Mouse (Mus musculus): ENCODE measurements around the gene Olfr99.
"Not testable (repeated sequence)": the region's sequence is repeated elsewhere in the genome, so short reads cannot be mapped to it uniquely, and the experiment has no call there.

Olfr99 gene

GRCm38 (mm10) chr17:37283360-37283759, at the start of gene Olfr99:
TSS of gene Olfr99 (minus strand) at chr17:37283460.
- DNase-seq (ENCODE audit: low spot score in 2 of 2): no peak

GRCm38 (mm10) chr17:37316954-37317353, 33.7 kb upstream of the Olfr99 start, which contains the start of gene Olfr102:
TSS of gene Olfr102 (minus strand) at chr17:37317054.
- DNase-seq (ENCODE audit: low spot score in 2 of 2): no peak

DNA sequence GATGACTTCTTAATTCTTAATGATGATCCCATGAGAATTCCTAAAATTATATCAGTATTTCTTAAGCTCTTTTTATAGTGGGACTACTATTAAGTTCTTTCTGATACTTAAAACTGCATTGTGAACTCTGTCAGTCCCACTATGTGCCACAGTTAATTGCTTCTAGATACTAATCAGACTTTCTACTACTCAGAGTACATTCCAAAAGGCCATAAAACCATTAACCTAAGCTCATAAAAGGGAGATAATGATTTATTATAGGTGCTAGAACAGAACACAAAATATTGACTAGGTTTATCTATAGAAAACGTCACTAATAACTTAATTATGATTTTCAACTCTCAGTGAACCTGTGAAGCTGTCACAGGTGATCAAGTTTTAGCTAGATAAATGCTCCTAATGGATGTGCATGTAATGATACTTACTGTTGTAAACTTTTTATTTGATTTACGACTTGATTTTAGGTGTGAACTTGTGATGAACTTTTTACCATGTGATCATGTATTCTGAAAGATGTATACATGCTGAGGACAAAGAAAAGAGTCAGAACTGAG, 27.0 kb upstream of the Olfr99 start:
- DNase-seq (ENCODE audit: low spot score in 2 of 2): no peak

- no peak for DNase-seq (ENCODE audit: low spot score in 2 of 2)
These were observed 25.2 kb upstream of the Olfr99 start for GRCm38 (mm10) chr17:37308483-37308882.

DNA sequence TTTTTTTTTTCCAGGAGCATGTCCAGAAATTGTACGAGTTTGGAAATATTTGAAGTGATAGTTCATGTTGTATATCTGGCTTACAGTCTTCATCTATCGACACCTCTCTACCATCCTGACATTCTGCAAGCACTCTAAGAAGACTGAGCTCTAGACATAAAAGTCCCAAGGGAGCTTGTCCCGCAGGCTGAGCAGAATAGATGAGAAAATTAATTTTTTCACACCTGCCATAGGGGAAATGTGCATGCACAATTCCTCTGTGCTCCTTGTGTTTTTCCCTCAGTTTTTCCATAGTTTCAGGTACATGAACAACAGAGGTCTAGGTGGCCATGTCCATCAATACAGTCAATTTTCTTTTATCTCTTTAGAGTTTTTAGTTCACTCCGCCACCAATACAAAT, 21.0 kb upstream of the Olfr99 start, which contains the start of gene Olfr101:
TSS of gene Olfr101 (minus strand) at position 101 of the 400 bp plus-strand sequence.
- DNase-seq (ENCODE audit: low spot score in 2 of 2): no peak

DNA sequence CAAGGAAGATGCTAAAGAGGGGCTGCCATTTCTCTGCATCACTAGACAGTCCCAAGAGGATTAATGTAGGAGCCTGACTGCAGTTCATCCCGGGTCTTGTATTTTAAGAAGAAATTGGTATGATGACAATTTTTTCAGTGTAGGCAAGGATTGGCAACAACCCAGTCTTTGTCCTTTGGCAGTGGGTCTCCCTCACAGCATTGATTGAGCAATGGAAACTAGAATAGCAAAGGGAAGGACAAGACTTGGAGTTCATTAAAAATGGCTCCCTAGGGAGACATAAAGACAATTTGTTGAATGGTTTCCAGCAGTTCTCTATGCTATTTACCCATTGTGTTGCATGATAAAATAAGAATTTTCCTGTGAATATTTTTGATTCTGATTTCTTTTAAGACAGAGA, 2.9 kb downstream of the Olfr99 start:
- no peak for DNase-seq (ENCODE audit: low spot score in 2 of 2)

DNA sequence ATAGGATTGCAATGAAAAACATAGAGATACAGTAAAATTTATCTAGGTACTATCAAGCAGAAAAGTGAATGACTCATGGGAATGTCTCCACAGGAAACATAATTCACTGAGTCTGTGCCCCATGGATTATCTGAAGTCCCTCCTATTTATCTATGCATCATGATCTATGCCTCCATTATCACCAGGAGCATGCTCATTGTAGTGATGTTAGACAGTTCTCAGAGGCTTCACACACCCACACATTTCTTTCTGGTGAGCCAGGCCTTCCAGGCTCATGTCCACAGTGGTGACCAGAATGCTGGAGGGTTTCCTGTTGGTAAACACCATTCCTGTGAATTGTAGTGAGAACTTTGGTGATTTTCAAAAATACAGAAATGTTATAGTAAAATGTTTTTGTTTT, 6.7 kb downstream of the Olfr99 start:
- no peak for DNase-seq (ENCODE audit: low spot score in 2 of 2)

DNA sequence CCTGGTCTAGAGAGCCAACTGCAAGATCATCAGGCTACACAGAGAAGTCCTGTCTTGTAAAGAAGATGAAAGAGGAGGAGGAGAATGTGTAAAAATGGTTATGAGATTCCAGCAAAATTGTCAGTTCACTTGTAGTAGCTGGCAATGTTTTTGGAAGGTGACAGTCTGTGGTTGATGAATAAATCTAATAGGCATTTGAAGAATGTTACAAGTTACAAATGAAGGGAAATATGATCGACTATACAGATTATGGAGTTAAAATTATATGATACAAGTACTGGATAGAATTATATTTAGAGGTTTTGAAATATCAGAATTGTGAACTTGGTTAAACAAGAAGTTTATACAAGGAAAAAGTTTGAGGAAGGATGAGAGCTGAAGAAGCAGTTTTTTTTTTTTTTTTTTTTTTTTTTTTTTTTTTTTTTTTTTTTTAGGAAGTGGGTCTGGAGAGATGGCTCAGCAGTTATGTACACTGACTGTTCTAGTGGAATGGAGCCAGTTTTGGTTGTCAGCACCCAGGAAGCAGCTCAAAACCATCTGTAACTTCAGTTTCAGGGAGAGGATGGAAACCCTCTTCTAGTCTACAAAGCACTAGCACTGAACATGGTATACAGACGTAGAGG, 7.5 kb downstream of the Olfr99 start:
- no peak for DNase-seq (ENCODE audit: low spot score in 2 of 2)

DNA sequence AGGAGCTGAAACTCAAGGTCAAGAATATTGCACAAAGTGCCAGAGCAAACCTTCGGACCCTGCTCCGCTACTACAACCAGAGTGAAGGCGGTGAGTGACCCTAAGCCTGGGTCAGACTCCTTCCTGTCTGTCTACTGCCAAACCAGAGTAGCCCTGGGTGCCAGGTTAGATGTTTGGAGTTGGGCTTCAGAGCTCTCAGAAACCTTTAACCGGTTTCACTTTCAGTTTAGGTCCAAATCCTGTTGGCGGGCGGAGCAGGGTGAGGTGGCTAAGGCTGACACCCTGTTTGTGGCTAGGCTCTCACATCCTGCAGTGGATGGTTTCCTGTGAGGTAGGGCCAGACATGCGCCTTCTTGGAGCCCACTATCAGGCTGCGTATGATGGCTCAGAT, 12.6 kb downstream of the Olfr99 start:
- peak in 1 of 2 experiments; percentile 6 for DNase-seq (ENCODE audit: low spot score in 2 of 2)

GRCm38 (mm10) chr17:37270058-37270701, 13.1 kb downstream of the Olfr99 start, which contains the start of gene H2-M3:
TSS of gene H2-M3 (plus strand) at chr17:37270220.
- DNase-seq (ENCODE audit: low spot score in 2 of 2): peak; percentile 78 to 95

DNA sequence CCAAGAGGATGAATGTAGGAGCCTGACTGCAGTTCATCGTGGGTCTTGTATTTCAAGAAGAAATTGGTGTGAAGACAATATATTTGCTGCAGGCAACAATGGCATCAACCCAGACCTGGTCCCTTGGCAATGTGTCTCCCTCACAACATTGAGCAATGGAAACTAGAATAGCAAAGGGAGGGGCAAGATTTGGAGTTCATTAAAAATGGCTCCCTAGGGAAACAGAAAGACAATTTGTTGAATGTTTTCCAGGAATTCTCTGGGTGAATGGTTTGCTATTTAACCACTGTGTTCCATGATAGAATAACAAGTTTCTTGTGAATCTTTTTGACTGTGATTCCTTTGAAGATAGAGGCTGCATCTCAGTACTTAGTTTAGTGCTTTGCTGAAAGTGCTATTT, 19.6 kb downstream of the Olfr99 start, which contains the start of gene Olfr98:
TSS of gene Olfr98 (minus strand) at position 124 of the 400 bp plus-strand sequence.
- DNase-seq (ENCODE audit: low spot score in 2 of 2): no peak

GRCm38 (mm10) chr17:37250544-37250943, 32.7 kb downstream of the Olfr99 start:
- DNase-seq (ENCODE audit: low spot score in 2 of 2): no peak

DNA sequence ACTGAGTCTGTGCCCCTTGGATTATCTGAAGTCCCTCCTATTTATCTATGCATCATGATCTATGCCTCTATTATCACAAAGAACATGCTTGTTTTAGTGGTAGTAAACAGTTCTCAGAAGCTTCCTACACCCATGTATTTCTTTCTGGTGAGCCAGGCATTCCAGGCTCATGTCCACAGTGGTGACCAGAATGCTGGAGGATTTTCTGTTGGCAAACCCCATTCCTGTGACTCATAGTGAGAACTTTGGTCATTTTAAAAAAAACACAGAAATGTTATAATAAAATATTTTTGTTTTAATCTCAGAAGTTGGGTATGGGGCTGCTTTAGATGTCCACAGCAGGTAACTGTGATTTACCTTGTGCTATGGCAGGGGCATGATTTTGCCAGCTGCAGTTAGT, 33.8 kb downstream of the Olfr99 start:
- no peak for DNase-seq (ENCODE audit: low spot score in 2 of 2)

DNA sequence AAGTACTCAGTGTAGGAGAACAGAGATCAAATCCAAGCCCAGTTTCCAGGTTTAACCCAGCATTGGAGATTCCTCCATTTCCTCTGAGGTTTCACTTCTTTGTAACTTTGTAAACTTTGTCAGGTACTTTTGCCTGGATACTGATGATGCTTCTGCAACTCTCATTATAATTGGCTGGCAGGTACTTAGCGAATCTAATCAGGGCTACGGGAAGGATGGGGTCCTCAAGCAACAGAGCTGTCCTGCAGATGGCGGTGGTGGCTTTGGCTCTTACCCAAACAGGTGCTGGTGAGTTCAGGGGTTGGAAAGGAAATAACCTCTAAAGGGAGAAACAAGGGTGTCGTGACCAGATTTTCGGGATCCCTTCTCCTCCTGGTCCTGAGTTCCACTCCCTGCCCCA, 36.5 kb downstream of the Olfr99 start:
- peak; percentile 13 to 31 for DNase-seq (ENCODE audit: low spot score in 2 of 2)

DNA sequence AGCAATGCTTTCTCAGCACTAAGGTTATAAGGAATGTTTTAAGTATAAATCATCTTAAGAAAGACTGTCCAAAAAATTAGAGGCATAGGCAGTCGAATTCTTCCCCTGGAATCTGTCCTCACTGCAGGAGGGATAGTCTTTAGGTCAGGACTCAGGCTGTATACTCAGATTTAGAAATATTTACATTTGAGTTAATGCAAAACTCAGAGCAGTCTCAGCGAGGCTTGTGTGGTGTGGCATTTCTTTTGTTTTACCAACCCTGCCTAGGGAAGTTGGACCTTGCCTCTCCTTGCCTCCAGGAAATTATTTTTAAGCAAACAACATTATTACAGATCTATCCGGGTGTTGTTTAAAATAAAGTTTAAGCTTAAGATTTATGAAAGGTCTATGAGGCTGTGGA, 41.1 kb downstream of the Olfr99 start:
- DNase-seq (ENCODE audit: low spot score in 2 of 2): no peak

DNA sequence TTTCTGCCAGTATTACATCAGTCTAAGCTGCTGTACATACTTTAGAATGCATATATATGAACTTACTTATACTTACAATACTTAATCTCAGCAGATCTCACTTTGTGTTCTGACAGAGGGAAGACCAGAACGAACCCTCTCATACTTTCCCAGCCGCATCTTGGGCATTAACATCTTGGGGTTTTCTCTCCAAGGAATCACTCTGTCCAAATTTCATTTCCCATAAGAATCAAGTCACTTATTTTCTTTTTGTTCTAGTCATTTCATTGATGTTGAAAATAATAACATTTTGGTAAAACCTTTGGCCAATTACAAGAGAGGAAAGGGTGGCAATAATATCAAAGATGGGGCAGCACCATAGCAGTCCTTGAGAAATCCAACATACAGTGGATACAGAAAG, 46.0 kb downstream of the Olfr99 start, which contains the start of gene Olfr97:
TSS of gene Olfr97 (minus strand) at position 101 of the 400 bp plus-strand sequence.
- not testable (repeated sequence) for DNase-seq (ENCODE audit: low spot score in 2 of 2)

All from frontal cortex, postnatal 14 days (tissue).